Mouse (Mus musculus): Measurements from ENCODE around the gene Ldlrad1.

Gene Ldlrad1

DNA sequence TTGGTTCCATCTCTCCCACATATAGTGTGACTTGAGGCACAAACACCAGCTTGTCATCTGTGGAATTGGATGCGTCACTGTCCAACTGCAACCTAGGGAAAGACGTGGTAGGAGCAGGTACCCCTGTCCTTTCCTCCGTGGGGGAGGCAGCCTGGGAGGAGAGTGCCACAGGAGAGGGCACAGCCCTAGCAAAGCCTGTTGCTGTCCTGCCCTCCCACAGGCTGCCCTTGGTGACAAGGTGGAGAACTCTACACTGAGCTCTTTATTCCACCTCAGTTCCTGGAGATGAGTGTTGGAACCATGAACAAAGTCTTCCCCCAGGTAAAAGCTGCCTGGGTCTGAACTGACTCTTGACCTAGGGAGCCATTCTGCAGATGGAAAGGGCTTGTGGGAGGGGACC lies at the start of gene Ldlrad1:
Gene Ldlrad1 (plus strand): TSS at position 301 of the 400 bp plus-strand sequence.
- DNase-seq: no peak

DNA sequence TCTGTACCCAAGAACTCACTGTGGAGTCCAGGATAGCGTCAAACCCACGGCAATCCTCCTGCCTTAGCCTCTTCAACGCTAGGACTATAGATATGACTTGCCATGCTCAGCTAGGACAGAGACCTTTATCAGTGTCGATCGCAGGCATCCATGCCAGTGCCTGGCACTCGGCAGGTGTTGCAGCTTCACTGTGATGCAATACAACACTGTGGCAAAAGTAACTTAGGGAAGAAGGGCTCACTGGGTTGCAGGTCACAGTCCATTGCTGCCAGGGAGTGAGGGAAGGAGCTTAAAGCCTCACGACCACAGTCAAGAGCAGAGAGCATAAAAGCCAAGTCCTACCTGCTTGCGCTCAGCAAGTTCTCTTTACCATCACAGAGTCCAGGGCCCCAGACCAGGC lies 48.8 kb upstream of the Ldlrad1 start:
- no peak for DNase-seq

DNA sequence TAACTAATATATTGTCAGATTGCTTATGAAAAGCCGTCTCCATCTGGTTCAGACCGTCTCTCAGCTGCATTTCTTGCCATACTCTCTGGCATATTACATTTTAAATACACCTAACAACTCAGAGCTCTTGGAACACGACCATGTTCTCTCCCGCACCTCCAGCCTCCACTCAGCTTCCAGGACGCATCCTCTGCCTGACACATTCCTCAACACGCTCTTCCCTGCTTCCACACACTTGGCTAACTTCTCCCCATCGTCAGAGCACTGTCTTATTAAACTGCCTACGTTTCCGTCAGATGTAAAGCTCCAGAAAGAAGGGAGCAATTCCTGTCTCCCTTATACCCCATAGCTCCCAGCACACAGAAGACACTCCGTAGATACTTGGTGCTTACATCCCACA lies 45.6 kb upstream of the Ldlrad1 start:
- no peak for DNase-seq

DNA sequence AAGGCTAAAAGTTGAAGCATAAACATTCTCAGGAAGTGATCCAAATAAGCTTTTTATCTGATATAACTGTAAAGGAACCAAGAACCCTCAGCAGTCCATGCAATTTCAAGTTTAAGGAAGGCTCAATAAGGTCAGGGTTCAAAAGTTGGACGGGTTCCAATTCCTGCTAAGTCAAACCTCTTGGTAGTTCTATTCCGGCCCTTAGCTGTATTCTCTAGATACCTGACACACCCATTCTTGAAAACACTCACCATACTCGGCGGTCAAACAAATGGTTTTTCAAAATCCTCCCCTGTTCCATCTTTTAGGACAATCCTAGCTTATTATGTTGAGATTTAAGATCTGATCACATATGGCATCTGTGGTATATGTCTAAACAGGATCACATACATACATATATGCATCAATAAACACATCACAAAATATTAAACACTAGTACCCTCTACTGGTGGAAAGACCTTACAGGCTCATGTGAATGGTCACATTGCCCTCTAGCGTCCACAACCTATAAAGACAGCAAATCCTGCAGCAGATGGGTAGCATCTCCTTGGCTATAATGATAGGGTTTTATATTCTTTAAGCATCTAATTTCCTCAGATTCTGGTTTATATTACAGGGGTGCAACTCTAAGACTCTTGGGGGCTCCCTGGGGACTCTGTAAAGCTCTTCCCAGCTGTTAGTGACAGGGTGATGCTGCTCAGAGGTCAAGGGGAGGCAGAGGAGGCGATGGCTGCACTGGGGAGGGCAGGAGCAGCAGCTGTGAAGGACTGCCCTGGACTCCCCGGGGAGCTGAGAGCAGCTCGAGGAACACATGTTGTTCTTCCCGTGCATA lies 45.0 kb upstream of the Ldlrad1 start:
- DNase-seq: peak; percentile 76

DNA sequence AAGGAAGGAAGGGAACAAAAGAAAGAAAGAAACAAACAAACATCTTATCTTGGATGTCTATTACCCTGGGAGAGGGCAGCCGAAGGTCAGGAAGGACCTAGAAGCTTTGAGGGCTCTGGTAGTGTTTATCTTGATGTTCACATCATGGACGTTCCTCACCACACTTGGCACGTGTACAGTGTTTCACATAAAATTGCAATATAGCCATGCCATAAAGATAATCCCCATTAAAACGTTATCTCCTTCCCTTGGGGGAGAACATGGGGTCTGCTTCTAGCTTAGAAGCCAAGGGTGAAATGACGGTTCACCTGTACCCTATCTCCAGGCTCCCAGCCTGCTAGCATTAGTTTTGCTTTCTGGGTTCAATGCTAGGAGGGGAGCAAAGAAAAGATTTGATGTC lies 42.3 kb upstream of the Ldlrad1 start:
- no peak for DNase-seq

DNA sequence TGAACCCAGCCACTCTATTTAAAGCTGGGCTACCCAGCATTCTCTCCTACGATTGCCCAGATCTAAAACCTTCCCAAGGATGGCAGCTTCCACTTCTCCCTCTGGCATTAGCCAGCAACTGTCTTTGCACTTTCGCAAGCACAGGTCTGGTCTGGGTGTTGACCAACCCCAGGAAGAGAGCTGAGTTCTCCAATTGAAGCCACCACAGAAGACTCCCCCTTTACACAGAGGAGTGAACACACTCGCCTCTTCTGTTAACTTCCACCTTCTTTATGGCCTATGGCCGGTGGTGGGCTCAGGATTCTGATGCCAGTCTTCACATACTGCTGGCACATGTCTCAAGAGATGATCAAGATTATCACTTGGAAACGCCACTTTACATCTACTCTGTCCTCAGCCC lies 41.2 kb upstream of the Ldlrad1 start:
- DNase-seq: no peak

DNA sequence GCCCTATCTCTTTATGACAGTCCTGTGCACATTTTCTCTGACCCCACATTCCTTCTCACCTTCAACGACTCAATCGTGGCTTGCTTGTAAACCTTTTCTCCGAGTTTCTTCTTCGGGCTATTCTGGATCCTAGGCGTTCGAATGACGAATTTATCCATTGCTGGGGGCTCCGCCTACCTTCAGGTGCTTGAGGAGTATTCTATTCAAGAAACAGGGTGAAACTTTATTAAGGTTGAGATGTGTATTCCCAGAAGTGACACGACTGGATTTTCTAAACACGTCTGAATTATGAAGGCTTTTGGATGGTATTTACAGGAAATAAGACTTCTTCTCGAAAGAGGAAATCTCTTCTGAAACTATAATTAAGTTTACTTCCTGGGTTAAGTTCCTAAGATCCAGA lies 31.5 kb upstream of the Ldlrad1 start:
- no peak for DNase-seq

DNA sequence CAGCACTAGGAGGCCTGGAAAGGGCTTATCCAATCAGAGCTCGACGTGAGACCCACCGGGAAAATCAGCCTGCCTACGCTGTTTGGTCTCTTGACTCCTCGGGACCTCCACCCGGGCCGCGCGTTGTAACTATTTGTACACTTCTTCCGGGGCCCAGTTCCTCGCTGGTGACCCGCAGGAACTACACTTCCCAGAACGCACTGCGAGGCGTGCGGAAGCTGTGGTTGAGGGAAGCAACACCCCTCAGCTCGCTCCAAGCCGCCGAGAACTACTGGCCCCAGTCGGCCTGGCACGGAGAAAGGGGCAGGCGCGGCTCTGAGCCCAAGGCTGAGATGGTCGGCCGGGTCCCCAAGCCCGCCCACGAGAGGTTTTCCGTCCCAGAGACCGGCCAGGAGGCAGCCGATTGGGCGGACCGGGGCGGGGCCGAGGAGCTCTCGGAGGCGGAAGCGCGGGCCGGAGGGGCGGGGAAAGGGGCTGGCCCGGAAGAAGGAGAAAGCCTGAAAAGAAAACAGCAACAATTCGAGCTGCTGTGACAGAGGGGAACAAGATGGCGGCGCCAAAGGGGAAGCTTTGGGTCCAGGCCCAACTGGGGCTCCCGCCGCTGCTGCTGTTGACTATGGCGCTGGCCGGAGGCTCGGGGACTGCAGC lies 30.7 kb upstream of the Ldlrad1 start, which contains the start of gene Tmem59:
Gene Tmem59 (plus strand): TSS at position 218 of the 648 bp plus-strand sequence.
- peak; percentile 96 for DNase-seq

DNA sequence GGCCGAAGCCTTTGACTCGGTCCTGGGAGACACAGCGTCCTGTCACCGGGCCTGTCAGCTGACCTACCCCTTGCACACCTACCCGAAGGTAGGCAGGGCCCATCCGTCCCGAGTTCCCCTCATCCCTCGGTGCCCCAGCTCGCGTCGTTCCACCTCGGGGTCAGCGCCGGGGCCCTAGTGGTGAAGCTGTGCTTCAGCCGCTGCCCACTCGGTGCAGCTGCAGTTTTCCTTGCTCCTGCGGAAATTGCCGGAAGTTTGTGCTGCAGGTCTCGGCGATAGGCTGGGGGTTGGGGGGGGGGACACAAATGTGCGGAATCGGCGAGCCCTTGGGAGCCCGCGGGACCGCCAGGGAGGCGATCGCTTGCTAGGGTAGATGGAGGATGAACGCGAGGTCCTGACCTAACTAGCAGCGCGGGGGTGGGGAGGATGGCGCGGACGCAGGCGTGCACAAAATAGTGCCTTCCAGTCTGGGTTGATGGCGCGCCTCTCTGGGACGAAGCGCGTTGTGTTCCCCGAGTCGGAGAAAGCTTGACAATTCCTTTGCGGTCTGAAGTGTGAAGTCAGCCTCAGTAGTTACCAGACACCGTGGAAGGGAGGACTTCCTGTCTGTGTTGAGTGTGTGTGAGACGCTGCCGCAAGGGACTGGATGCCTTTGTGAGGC lies 30.0 kb upstream of the Ldlrad1 start, which contains the start of gene Tceanc2:
Gene Tceanc2 (minus strand): TSS at position 287 of the 661 bp plus-strand sequence.
- DNase-seq: peak; percentile 72

DNA sequence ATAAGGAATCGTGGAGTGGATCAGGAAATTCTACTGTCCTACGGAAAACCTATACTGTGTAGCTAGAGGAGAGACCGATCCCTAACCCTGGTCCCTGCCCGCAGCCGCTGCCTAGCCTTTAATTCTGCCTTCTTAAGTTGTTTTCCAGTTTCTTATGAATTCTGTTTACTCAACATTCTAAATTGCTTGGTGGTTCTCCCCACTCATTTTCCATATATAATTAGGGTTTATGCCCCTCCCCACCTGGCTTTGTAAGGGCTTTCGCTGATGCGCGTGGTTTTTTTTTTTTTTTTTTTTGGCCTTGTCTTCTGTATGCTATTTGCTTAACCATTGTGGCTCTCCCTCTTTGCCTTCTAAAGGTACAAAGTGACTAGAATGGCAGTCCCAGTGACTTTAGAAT lies 29.4 kb upstream of the Ldlrad1 start:
- no peak for DNase-seq

DNA sequence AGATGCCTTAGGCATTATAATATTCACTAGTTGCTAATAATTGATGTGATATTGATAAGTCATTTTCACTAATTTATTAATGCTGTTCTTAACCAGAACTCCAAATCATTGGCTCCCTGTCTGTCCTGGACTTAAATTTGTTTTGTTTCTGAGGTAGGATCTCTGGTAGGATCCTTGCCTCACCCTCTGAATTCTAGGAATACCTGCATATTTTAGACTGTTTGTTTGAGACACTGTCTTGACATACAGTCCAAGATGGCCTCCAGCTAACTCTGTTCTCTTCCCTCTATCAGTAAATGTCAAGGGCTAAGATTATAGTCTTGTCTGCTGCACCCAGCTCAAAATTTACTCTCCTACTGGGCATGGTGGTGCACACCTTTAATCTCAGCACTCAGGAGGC lies 28.2 kb upstream of the Ldlrad1 start:
- no peak for DNase-seq

DNA sequence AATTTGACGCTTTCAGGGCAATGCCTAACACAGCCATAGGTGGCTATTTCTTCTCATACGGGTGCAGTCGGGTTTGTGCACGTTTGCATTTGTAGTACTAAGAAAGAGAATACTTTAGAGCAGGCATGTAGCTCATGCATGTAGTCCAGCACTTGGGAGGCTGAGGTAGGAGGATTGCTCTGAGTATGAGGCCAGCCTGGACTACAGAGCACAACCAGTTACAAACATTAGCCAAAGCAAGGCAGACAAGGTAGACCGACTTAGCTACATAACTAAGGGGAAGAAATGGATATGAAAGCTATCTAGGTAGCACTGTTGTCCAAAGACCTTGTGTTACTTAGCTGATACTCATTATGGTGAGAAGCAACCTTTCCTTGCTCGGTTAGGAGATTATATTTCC lies 27.1 kb upstream of the Ldlrad1 start:
- no peak for DNase-seq

DNA sequence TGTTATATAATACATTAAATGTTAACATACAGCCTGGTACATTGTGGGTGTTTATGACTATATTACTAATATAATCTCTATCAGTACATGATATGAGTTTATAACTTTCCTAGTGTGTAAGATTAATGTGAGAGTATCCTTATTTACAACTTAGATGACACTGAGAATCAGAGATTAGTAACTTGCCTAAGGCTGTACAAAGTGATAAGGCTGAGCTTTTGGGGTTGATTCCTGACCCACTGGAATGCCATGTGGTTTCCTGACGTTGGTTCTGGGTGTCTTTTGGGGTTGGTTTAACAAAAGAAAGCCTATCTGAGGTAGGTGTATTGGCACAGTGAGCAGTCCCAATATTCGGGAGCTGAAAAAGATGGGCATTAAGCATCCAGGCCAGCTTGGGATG lies 26.2 kb upstream of the Ldlrad1 start:
- DNase-seq: no peak

DNA sequence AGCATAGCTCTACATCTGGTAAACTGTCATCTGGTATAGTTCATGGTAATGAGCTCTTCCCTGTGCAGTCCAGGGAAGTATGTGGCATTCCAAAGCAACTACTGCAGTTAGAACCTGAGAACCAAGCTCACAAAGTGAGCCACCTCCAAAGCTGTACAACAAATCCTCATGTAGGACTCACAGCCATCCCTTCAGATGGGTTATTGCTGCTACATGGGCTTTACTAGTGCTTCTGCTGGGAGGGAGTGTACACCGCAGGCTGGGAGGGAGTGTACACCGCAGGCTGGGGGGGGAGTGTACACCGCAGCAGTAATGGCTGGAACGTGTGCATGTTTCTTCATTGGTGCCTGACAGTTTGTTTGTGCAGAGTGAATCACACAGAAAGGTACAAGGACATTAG lies 25.8 kb upstream of the Ldlrad1 start:
- no peak for DNase-seq

DNA sequence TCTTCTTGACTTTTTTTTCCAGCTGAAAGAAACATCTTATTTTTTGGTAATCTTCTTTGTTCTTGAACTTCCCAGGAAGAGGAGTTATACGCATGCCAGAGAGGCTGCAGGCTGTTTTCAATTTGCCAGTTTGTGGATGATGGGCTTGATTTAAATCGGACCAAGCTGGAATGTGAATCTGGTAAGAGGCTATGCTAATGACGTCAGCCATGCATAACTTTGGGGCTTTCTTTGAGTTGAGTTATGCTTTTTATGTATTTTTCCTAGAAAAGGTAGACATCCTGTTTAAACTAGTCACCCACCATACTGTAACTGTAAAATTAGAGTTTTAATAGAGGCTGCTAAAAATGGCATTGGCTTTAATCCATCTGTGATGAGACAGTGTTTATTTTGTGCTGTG lies 23.3 kb upstream of the Ldlrad1 start:
- DNase-seq: no peak

DNA sequence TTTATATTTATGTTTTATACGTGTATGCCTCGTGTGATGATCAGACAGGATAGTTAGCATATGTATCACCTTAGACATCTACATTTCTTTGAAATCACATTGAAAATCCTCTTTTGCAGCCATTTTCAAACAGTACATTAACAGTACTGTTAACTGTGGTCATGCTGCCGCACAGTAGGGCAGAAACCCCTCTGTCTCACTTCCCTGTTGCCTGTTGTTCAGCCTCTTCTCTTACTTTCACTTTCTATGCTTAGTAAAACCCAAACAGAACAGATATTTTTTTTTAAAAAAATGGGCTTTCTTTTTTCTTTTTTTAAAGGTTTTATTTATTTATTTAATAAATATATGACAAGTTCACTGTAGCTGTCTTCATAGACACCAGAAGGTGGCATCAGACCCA lies 15.1 kb upstream of the Ldlrad1 start:
- DNase-seq: no peak

DNA sequence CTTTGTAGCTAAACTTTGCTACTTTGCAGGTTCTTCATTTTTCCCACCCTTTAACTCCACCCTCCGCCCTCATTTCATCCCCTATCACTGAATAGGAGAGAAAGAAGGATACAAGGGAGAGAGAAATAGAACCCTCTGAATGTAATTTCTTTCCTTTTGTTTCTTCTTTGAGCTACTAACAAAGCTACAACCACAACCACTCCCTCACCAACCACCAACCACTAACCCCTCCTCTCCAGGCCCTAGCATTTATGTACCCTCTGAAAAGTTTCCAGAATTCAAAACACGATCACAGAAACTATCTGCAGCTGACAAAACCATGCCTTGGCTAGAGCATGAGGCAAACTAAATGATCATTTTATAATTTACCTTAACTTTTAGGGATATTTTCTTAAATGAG lies 12.5 kb upstream of the Ldlrad1 start:
- no peak for DNase-seq

DNA sequence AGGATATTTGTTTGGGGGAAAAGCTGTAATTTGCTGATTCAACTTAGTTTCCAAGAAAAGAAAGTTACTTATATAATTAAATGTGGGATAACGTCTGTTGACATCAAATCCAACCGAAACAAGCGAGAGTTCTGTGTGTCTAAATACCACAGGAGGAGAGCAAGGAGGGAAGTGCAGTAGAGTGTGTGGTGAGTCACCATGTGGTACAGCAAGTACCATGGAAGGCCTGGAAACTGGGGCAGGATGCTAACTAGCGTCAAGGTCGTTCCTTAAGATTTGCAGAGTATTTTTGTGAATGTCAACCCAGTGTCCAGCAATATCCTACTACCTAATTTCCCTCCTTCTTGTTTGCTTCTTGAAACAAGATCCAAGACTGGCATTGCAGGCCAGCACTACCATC lies 10.9 kb upstream of the Ldlrad1 start:
- DNase-seq: no peak

DNA sequence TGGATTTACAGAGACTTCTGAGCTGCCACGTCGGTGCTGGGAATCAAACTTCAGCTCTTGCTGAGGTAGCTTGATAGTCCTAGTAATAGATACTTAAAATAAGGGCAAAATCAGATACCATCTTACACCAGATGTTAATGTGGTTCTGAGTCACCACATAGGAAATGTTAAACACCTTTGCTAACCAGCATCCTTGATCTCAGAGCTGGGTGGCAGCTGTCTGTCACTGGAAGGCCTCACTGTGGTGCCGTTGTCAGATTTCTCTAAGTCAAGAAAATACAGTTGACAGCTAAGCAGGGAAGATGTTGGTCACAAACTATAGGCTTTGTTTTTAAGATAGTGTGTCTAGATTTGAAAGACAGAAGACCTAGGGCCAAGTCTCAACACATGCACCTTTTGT lies 7.2 kb upstream of the Ldlrad1 start:
- DNase-seq: peak; percentile 30

DNA sequence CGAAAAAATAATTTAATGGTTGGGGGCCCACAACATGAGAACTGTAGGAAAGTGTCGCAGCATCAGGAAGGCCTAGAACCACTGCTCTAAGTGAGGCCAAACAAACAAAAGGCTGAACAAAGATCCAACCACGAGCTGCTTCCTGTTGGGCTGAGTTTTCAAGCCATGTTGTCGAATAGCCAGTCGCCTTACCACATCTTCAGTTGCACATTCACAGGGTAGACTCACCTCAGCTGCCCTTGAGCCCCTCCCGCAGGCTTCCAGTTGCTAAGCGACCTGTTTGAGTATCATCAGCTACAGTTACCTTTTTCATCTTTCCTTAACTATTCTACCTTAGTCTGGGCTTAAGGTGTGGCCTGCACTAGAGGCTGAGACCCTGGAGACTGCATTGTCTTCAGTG lies 6.0 kb upstream of the Ldlrad1 start:
- no peak for DNase-seq

DNA sequence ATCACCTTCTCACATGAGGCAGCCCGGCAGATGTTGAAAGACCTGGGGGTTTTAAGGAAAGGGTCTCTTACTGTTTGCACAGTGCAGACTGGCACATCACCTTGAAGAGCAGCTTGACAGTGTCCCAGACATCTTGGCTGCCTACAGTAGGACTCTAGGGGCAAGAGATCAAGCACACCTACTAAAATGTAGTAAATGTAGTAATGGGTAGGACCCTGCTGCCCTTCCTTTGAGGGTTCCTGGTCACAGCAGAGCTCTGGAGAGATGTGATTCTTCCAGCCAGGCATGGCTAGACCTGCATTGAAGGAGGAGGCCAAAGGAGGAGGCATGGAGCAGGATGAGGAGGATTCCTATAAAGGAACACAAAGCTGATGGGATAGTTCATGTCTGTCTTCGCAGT lies 2.0 kb upstream of the Ldlrad1 start:
- DNase-seq: no peak

DNA sequence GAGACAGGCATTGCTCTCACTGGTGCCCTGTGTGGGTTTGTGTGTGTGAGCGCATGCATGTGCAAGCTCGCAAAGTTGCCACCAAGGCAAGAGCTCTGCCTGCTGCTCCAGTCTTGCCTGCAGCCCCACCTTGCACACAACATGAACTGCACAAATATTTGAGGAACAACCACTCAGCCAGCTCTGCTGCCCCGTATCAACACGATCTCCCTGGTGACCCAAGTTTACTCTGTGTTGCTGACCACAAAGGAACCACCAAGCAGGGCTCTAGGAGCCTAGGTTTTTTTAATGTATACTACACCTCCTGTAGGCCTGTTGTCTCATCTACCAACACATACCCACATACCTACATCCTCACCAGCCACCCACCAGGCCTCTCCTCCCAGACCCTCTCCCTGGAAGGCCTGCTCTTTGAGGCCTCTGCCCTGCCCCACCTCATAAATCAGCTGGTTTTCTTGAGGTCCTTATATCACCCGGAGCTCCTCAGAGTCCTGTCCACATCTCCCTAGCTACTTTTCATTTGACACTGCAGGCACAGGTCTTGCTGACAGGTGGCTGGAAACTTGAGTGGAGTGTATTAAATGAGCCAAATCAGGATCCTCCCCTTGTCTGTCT lies 1.6 kb downstream of the Ldlrad1 start:
- DNase-seq: no peak

DNA sequence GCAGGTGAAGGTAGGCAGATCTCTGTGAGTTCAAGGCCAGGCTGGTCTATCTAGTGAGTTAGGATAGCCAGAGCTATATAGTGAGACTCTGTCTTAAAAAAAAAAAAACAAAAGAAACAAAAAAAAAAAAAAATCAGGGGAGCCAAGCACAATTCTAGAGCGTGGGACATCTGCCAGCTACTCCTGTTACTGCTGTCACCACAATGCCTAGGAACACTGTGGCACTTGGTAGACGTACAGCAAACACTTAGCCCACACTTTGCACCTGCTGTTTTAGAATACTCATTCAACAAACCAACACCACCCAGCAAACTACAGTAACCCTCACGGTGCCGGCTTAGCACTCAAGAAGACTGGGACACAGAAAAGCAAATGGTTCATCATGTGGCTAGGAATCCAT lies 2.5 kb downstream of the Ldlrad1 start:
- DNase-seq: no peak

DNA sequence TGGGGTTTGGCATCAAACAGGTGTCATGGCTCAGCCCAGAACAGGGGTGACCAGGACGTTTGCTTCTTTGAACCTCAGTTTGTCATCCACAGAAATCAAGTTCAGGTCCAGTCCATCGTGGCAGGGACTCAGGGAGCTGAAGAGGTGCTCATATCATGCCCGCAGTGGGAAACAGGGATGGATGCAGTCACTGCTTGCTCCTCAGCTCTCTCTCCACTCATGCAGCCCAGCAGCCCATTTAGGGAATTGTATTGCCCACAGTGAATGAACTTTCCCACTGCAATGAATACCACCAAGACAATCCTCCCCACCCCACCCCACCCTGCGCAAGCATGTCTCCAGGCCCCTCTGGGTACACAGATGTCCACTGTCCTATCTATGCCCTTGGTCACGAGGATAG lies 3.0 kb downstream of the Ldlrad1 start:
- no peak for DNase-seq
